Mouse (Mus musculus): Measurements from ENCODE around the gene Rnf207. TPM values are rescaled to one million over a fixed set of nuclear protein-coding genes. Genes with fewer than 3 reads are reported as not detected.

The Rnf207 gene
- polyA plus RNA-seq, 1 experiment from 2014 or later, result 0.68 TPM

GRCm38 (mm10) chr4:152305991-152306390, 12.8 kb downstream of the Rnf207 start:
- Histone ChIP-seq H3K9ac (replicated peaks) (no peak overlapping the region), H3K4me3 (replicated peaks) (no peak overlapping the region)
- no peak for ATAC-seq (ENCODE audit: insufficient number of reproducible peaks, insufficient read depth, low FRiP score, low TSS enrichment, low read depth)

DNA sequence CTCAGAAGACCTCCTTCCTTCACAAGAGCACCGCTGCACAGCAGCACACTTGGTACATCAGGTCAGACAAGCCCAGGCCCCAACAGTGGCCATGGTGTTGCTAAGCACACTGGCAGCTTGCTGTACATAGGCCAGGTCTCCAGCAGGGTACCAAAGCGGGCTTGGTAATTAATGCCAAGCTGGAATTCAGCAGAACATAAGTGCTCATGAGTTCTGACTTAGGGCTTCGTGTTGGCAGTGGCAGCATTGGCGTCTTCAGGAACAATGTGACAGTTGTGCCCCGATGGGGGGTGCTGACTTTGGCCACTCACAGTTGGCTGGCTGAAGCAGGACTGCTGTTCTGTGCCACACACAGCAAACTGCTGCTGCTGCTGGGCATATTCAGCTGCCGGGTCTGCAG, 14.1 kb downstream of the Rnf207 start:
- no peak for ATAC-seq (ENCODE audit: insufficient number of reproducible peaks, insufficient read depth, low FRiP score, low TSS enrichment, low read depth)
- Histone ChIP-seq H3K9me3 (no peaks in the 10 kb centered on the region), H3K4me3 (replicated peaks) (no peak overlapping the region), H3K27ac (no peak overlapping the region), H3K4me1 (replicated peaks) (no peaks in the 10 kb centered on the region), H3K27me3 (peaks cover 10% of the 10 kb centered on the region), H3K9ac (replicated peaks) (no peak overlapping the region), H3K4me2 (no peak overlapping the region), H3K36me3 (peaks cover 72% of the 10 kb centered on the region)
- 93% methylated on average over 6 of the region's 6 CpGs for WGBS

More at GRCm38 (mm10) chr4:152305991-152306390, 12.8 kb downstream of the Rnf207 start:
- Histone ChIP-seq H3K27ac (no peak overlapping the region), H3K9me3 (no peaks in the 10 kb centered on the region), H3K36me3 (peaks cover 59% of the 10 kb centered on the region), H3K4me1 (replicated peaks) (no peaks in the 10 kb centered on the region), H3K4me2 (no peak overlapping the region), H3K27me3 (peaks cover 23% of the 10 kb centered on the region)
- 74% methylated on average over 6 of the region's 6 CpGs for WGBS

DNA sequence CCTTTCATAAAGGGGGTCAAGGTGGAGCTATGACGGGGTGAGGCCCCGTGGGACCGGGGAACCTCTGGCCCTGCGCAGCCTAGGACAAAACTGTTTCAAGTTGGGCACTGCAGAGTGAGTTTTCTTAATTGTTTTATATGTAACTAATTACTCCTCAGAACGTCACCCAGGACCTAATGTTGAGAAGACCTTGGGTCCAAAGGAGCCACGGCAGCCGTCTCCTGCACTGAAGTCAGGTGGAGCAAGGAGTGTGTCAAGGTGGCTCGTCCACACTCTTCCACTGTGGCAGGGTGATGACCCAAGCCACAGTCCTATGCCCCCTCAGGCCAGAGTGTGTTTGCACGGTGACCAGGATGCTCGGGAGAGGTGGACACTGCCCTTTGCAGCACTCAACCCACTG, 15.6 kb downstream of the Rnf207 start:
- Histone ChIP-seq H3K27ac (no peak overlapping the region), H3K36me3 (peaks cover 68% of the 10 kb centered on the region), H3K9me3 (no peaks in the 10 kb centered on the region), H3K4me3 (replicated peaks) (no peak overlapping the region), H3K4me1 (replicated peaks) (peaks cover 8% of the 10 kb centered on the region), H3K9ac (replicated peaks) (no peak overlapping the region), H3K27me3 (no peaks in the 10 kb centered on the region), H3K4me2 (no peak overlapping the region)
- ATAC-seq (ENCODE audit: insufficient number of reproducible peaks, insufficient read depth, low FRiP score, low TSS enrichment, low read depth), result no peak
- WGBS, result 91% methylated on average over 10 of the region's 10 CpGs

DNA sequence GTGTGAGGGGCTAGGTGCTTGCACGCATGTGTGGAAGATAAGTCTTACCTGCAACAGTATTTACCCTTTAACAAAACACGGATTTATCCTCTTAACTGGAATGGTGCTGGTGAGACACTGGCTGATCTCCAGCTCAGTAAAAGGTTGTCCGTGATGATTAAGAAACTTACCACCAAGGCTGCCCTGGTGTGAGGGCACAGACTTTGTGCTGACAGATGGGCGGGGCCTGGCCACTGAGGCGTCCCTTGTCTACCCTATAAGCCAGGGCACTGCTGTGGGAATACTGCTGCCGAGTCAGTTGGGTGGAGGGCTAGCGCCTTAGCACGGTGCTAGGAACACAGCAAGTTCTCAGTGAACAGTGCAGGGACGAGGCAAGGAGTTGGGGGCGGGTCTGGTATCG, 16.8 kb downstream of the Rnf207 start:
- Histone ChIP-seq H3K27me3 (no peaks in the 10 kb centered on the region), H3K4me2 (no peak overlapping the region), H3K9ac (replicated peaks) (no peak overlapping the region), H3K9me3 (no peaks in the 10 kb centered on the region), H3K27ac (no peak overlapping the region), H3K4me1 (replicated peaks) (peaks cover 13% of the 10 kb centered on the region), H3K36me3 (peaks cover 63% of the 10 kb centered on the region), H3K4me3 (replicated peaks) (no peak overlapping the region)
- WGBS, result 81% methylated on average over 11 of the region's 11 CpGs
- ATAC-seq (ENCODE audit: insufficient number of reproducible peaks, insufficient read depth, low FRiP score, low TSS enrichment, low read depth), result no peak

DNA sequence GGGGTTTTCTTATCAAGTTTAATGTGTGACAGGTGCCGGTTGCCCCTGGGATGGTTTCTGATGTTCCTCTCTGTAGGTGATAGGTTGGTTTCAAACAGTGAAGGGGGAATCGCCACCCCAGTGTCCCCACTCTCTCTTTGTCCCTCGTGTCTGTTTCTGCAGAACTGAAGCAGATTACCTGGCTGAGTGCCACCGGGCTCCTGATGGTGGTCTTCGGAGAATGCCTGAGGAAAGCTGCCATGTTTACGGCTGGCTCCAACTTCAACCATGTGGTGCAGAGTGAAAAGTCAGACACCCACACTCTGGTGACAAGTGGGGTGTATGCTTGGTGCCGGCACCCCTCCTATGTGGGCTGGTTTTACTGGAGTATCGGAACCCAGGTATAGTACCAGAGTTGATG, 18.4 kb downstream of the Rnf207 start:
- H3K27me3 ChIP-seq, result peaks cover 7% of the 10 kb centered on the region
- peaks cover 15% of the 10 kb centered on the region for H3K4me1 ChIP-seq (replicated peaks)
- H3K27ac ChIP-seq, result no peak overlapping the region
- H3K9me3 ChIP-seq, result no peaks in the 10 kb centered on the region
- H3K9ac ChIP-seq (replicated peaks), result no peak overlapping the region
- WGBS, result 93% methylated on average over 8 of the region's 8 CpGs
- H3K4me3 ChIP-seq (replicated peaks), result no peak overlapping the region
- H3K36me3 ChIP-seq, result peaks cover 61% of the 10 kb centered on the region
- H3K4me2 ChIP-seq, result no peak overlapping the region
- ATAC-seq (ENCODE audit: insufficient number of reproducible peaks, insufficient read depth, low FRiP score, low TSS enrichment, low read depth), result no peak

DNA sequence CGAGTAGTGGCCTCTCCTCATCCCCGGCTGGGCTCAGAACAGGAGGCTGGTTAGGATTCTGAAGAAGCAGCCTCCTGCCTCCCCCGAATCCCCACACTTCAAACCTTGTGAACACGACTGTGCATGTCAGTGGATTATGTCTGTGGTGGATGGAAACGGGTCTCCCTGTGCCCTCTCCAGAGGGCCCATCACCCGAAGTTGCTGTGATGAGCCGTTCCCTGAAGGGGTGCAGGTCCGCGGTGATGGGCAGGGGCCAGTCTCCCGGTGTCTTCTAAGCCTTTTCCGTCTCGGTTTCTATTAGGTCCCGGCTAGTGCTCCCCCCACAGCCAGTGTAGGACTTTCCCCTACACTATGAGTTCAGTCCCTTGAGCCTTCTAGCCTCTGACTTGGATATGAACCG, 20.0 kb downstream of the Rnf207 start:
- Histone ChIP-seq H3K27ac (no peak overlapping the region), H3K4me1 (replicated peaks) (peaks cover 19% of the 10 kb centered on the region), H3K4me2 (peak overlapping the region; percentile 94; the same call in 1 of the 2 replicates), H3K4me3 (replicated peaks) (no peak overlapping the region), H3K9ac (replicated peaks) (peak overlapping the region; percentile 98), H3K27me3 (peaks cover 21% of the 10 kb centered on the region), H3K36me3 (peaks cover 46% of the 10 kb centered on the region), H3K9me3 (no peaks in the 10 kb centered on the region)
- 86% methylated on average over 14 of the region's 14 CpGs for WGBS
- no peak for ATAC-seq (ENCODE audit: insufficient number of reproducible peaks, insufficient read depth, low FRiP score, low TSS enrichment, low read depth)

DNA sequence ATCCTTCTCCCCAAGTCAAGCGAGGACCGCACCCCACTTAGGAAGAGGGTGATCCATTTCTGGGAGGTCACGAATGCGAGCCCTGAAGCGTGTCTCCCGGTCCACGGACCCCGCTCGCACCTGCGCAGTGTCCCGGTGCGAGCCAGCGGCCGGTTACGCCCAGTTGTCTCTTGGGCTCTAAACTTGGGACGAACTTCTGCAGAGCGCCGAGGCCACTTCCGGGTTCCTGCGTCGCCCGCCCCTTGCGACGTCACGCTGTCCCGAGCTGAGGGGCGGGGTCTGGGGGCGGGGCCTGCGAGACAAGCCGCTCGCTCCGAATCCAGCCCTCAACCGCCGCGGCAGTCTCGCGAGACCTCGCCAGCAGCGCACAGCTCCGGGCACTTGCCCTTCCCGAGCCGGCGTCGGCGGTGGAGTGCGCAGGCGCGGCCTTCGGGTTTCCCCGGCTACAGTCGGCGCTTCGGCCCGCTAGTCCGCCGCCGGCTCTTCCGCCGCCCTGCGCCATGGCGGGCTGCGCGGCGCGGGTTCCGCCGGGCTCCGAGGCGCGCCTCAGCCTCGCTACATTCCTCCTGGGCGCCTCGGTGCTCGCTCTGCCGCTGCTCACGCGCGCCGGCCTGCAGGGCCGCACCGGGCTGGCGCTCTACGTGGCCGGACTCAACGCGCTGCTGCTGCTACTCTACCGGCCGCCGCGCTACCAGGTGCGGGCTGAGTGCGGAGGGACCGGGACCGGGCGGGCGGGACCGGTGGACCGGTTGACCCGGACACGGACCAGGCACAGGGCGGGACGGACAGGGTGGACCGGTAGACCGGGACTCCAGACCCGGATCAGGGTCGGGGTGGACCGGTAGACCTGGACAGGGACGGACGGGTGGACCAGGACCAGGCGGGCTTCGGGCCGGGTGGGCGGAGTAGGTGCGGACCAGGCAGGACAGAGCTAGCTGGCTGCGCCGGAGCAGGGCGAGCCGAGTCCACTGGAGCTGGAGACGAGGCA, 21.6 kb downstream of the Rnf207 start, which contains the start of gene Icmt:
Gene Icmt (plus strand): TSS at position 354 of the 988 bp plus-strand sequence.
- ATAC-seq (ENCODE audit: insufficient number of reproducible peaks, insufficient read depth, low FRiP score, low TSS enrichment, low read depth), result peak; percentile 95
- H3K9me3 ChIP-seq, result no peaks in the 10 kb centered on the region
- H3K9ac ChIP-seq (replicated peaks), result peak within 1 kb of the TSS; percentile 98
- peak within 1 kb of the TSS; percentile 94 for H3K4me2 ChIP-seq
- peaks cover 29% of the 10 kb centered on the region for H3K36me3 ChIP-seq
- WGBS, result under 1% methylated on average over 116 of the region's 119 CpGs
- H3K4me3 ChIP-seq (replicated peaks), result peak within 1 kb of the TSS; percentile 97
- H3K27me3 ChIP-seq, result peaks cover 38% of the 10 kb centered on the region
- peaks cover 19% of the 10 kb centered on the region for H3K4me1 ChIP-seq (replicated peaks)
- H3K27ac ChIP-seq, result peak within 1 kb of the TSS; percentile 78

- Histone ChIP-seq H3K36me3 (peaks cover 21% of the 10 kb centered on the region), H3K4me2 (peak overlapping the region; percentile 62), H3K4me3 (replicated peaks) (peak overlapping the region; percentile 97), H3K27ac (peak overlapping the region; percentile 23; the same call in 1 of the 2 replicates), H3K9me3 (no peaks in the 10 kb centered on the region), H3K9ac (replicated peaks) (0 out of 2 replicates have a peak overlapping the region, but pooled peaks have one; percentile 37), H3K27me3 (peaks cover 46% of the 10 kb centered on the region), H3K4me1 (replicated peaks) (peaks cover 19% of the 10 kb centered on the region)
- no peak for ATAC-seq (ENCODE audit: insufficient number of reproducible peaks, insufficient read depth, low FRiP score, low TSS enrichment, low read depth)
- 17% methylated on average over 8 of the region's 8 CpGs for WGBS
Observed at GRCm38 (mm10) chr4:152296371-152296770, 22.4 kb downstream of the Rnf207 start.

DNA sequence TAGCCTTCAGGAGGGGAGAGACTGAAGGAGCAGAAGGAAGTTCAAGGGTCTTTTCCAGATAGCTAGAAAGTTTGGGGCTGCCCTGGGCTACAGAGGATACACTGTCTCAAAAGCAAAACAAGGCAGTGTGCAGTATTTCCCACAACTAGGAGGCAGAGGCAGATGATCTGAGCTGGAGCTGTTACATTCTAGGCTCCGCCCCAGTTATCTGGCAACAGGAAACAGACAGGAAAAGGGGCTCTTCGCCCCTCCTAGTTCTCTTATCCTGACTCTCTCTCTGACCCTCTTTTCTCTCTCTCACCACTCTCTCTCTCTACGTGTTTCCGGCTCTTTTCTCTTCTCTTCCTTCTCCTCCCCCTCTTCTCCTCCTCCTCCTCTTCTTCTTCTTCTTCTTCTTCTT, 22.9 kb downstream of the Rnf207 start:
- 47% methylated on average over 4 of the region's 4 CpGs for WGBS
- Histone ChIP-seq H3K4me2 (no peak overlapping the region; the same call in 1 of the 2 replicates), H3K27me3 (peaks cover 50% of the 10 kb centered on the region), H3K36me3 (peaks cover 17% of the 10 kb centered on the region), H3K9me3 (no peaks in the 10 kb centered on the region), H3K4me3 (replicated peaks) (no peak overlapping the region), H3K9ac (replicated peaks) (no peak overlapping the region), H3K27ac (no peak overlapping the region), H3K4me1 (replicated peaks) (peaks cover 20% of the 10 kb centered on the region)
- ATAC-seq (ENCODE audit: insufficient number of reproducible peaks, insufficient read depth, low FRiP score, low TSS enrichment, low read depth), result no peak

- Histone ChIP-seq H3K9ac (replicated peaks) (no peak overlapping the region; the same call in 1 of the 2 replicates), H3K4me2 (no peak overlapping the region), H3K4me3 (replicated peaks) (no peak overlapping the region), H3K9me3 (no peaks in the 10 kb centered on the region), H3K36me3 (peaks cover 1% of the 10 kb centered on the region; the same call in 1 of the 2 replicates), H3K4me1 (replicated peaks) (peaks cover 30% of the 10 kb centered on the region), H3K27me3 (peaks cover 65% of the 10 kb centered on the region), H3K27ac (no peak overlapping the region)
- 47% methylated on average over 10 of the region's 10 CpGs for WGBS
- ATAC-seq (ENCODE audit: insufficient number of reproducible peaks, insufficient read depth, low FRiP score, low TSS enrichment, low read depth), result no peak
Observed at GRCm38 (mm10) chr4:152294188-152294929, 24.4 kb downstream of the Rnf207 start.
